Mouse (Mus musculus): Measurements from ENCODE around the gene Gm10428. TPM values are rescaled to one million over a fixed set of nuclear protein-coding genes. Genes with fewer than 3 reads are reported as not detected.

Gene Gm10428
- polyA plus RNA-seq (2014; fragmentation: Nextera tagmentation; extraction: Ambion mirVana) = not detected in 2 replicates

DNA sequence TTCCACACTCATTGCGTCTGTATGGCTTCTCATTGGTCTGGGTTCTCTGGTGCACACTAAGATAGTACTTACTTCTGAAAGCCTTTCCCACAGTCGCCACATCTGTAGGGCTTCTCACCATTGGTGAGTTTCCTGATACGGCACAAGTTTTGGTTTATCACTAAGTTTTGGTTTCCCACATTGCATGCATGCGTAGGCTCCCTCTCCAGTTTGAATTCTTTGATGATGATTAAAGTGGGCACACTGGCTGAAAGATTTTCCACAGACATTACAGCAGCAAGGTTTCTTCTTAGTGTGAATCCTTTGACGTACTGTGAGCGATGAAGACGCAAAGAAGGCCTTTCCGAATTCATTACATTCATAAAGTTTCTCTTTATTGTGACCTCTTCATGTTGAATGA is at the start of gene Gm10428:
Gene Gm10428 (plus strand): TSS at position 321 of the 400 bp plus-strand sequence.
- WGBS = 90% methylated on average over 8 of the region's 8 CpGs
- no peaks in the 10 kb centered on the region; the same call in 1 of the 2 replicates for H3K4me1 ChIP-seq (replicated peaks; ENCODE audit: control insufficient read depth, insufficient read depth, low read length)
- H3K27ac ChIP-seq (ENCODE audit: low read depth, low read length) = no peak within 1 kb of the TSS
- H3K9me3 ChIP-seq (ENCODE audit: control insufficient read depth, low read length) = no peaks in the 10 kb centered on the region
- no peak within 1 kb of the TSS for H3K9ac ChIP-seq (ENCODE audit: low read length)
- no peak within 1 kb of the TSS for H3K4me2 ChIP-seq (ENCODE audit: low read depth, low read length, severe bottlenecking)
- DNase-seq (ENCODE audit: low spot score) = no peak
- no peak within 1 kb of the TSS for H3K4me3 ChIP-seq (ENCODE audit: low read depth, low read length)
- ATAC-seq (replicated peaks; ENCODE audit: low FRiP score) = no peak
- no peaks in the 10 kb centered on the region for H3K36me3 ChIP-seq (ENCODE audit: control insufficient read depth, insufficient read depth, low read length)
- no peaks in the 10 kb centered on the region; the same call in 1 of the 2 replicates for H3K27me3 ChIP-seq (ENCODE audit: control insufficient read depth, insufficient read depth, low read length)

DNA sequence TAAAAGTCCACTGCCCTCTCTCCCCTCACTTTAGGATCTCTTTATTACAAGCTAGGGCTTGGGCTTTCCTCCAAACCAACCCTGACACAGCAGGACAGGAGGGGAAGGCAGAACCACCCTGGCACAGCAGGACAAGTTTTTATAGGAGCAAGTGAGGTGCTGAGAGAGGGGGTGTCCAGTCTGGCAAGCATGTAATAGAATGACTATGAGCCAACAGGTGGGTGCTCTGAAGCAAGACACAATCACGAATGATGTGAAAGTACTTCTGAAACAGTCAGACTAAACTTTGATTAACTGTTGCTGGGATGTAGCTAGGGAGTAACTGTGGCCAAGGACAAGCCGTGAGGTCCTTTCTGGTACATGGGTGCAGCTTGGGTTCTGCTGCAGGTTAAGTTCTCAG is 46.8 kb upstream of the Gm10428 start:
- no peak overlapping the region for H3K27ac ChIP-seq (ENCODE audit: low read depth, low read length)
- WGBS = 89% methylated on average over 2 of the region's 2 CpGs
- no peaks in the 10 kb centered on the region for H3K27me3 ChIP-seq (ENCODE audit: control insufficient read depth, insufficient read depth, low read length)
- H3K9me3 ChIP-seq (ENCODE audit: control insufficient read depth, low read length) = no peaks in the 10 kb centered on the region
- ATAC-seq (replicated peaks; ENCODE audit: low FRiP score) (no peak), DNase-seq (ENCODE audit: low spot score) (no peak)
- H3K9ac ChIP-seq (ENCODE audit: low read length) = no peak overlapping the region
- H3K4me3 ChIP-seq (ENCODE audit: low read depth, low read length) = no peak overlapping the region
- no peaks in the 10 kb centered on the region for H3K36me3 ChIP-seq (ENCODE audit: control insufficient read depth, insufficient read depth, low read length)
- H3K4me2 ChIP-seq (ENCODE audit: low read depth, low read length, severe bottlenecking) = no peak overlapping the region
- H3K4me1 ChIP-seq (replicated peaks; ENCODE audit: control insufficient read depth, insufficient read depth, low read length) = no peaks in the 10 kb centered on the region

DNA sequence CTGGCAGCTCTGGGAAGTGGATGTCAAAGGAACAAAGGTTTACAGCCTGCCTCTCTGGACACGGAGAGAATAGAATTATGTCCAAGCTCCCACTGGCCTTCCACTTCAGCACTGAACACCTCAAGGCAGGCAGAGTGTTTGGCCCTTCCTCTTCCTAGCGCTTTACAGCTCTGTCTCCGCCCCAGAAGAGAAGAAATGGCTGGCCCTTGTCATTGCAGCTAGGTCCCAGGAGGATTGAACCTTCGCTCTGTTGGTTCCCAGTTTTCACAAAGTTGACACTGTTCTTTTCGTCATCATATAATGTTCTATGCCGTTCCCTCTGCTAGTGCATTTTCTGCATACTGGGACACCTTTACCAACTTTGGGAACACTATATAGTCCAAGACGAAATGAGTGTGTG is 44.6 kb upstream of the Gm10428 start:
- no peak overlapping the region for H3K27ac ChIP-seq (ENCODE audit: low read depth, low read length)

DNA sequence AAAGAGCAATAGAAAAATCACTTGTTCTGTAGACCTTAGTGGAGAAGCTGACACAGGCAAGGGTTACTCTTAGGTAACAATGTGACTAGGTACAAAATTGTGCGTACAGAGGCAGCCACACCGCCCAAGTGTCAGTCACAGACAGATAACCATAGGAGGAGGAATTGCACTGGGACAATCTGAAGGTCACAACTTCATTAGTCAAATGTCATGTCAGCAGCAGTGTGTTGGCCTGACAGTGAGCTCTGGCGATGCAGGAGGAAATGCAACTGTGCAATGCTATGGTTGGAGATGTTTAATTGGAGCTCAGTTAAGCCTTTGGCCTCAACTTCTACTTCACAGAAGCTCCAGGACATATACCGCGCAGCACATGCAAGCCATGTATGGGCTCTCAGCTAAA is 42.2 kb upstream of the Gm10428 start:
- H3K36me3 ChIP-seq (ENCODE audit: control insufficient read depth, insufficient read depth, low read length) = peaks cover 10% of the 10 kb centered on the region; the same call in 1 of the 2 replicates
- no peaks in the 10 kb centered on the region for H3K9me3 ChIP-seq (ENCODE audit: control insufficient read depth, low read length)
- H3K27me3 ChIP-seq (ENCODE audit: control insufficient read depth, insufficient read depth, low read length) = no peaks in the 10 kb centered on the region
- WGBS = 93% methylated on average over 5 of the region's 5 CpGs
- no peak overlapping the region for H3K4me2 ChIP-seq (ENCODE audit: low read depth, low read length, severe bottlenecking)
- no peak overlapping the region for H3K9ac ChIP-seq (ENCODE audit: low read length)
- DNase-seq (ENCODE audit: low spot score) (no peak), ATAC-seq (replicated peaks; ENCODE audit: low FRiP score) (no peak)
- H3K27ac ChIP-seq (ENCODE audit: low read depth, low read length) = no peak overlapping the region
- H3K4me1 ChIP-seq (replicated peaks; ENCODE audit: control insufficient read depth, insufficient read depth, low read length) = no peaks in the 10 kb centered on the region
- H3K4me3 ChIP-seq (ENCODE audit: low read depth, low read length) = no peak overlapping the region

More for the DNA sequence above, 44.6 kb upstream of the Gm10428 start:
- ATAC-seq (replicated peaks; ENCODE audit: low FRiP score) (no peak), DNase-seq (ENCODE audit: low spot score) (no peak)
- WGBS = 84% methylated on average over 7 of the region's 7 CpGs
- Histone ChIP-seq H3K4me3 (ENCODE audit: low read depth, low read length) (no peak overlapping the region), H3K4me2 (ENCODE audit: low read depth, low read length, severe bottlenecking) (no peak overlapping the region), H3K36me3 (ENCODE audit: control insufficient read depth, insufficient read depth, low read length) (no peaks in the 10 kb centered on the region; the same call in 1 of the 2 replicates), H3K27me3 (ENCODE audit: control insufficient read depth, insufficient read depth, low read length) (no peaks in the 10 kb centered on the region), H3K9ac (ENCODE audit: low read length) (no peak overlapping the region), H3K4me1 (replicated peaks; ENCODE audit: control insufficient read depth, insufficient read depth, low read length) (no peaks in the 10 kb centered on the region), H3K9me3 (ENCODE audit: control insufficient read depth, low read length) (no peaks in the 10 kb centered on the region)

DNA sequence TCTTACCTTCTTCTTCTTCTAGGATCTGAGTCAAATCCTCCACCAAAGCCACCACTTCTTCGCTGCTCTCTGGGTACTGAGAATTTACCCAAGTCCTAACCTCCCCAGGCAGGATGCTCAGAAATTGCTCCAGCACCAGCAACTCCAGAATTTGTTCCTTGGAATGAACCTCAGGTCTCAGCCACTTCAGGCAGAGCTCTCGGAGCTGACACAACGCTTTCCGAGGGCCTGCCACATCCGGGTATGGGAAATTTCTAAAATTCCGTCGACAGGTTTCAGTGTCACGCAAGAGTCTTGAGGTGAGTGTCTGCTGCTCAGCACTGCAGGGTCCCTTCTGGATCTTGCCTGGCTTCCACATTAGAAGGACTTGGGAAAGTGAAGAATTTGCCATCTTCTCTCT is 24.6 kb upstream of the Gm10428 start:
- Histone ChIP-seq H3K9ac (ENCODE audit: low read length) (no peak overlapping the region), H3K4me1 (replicated peaks; ENCODE audit: control insufficient read depth, insufficient read depth, low read length) (peaks cover 7% of the 10 kb centered on the region; the same call in 1 of the 2 replicates), H3K36me3 (ENCODE audit: control insufficient read depth, insufficient read depth, low read length) (peaks cover 6% of the 10 kb centered on the region; the same call in 1 of the 2 replicates), H3K27ac (ENCODE audit: low read depth, low read length) (no peak overlapping the region), H3K4me3 (ENCODE audit: low read depth, low read length) (no peak overlapping the region), H3K27me3 (ENCODE audit: control insufficient read depth, insufficient read depth, low read length) (no peaks in the 10 kb centered on the region), H3K9me3 (ENCODE audit: control insufficient read depth, low read length) (no peaks in the 10 kb centered on the region), H3K4me2 (ENCODE audit: low read depth, low read length, severe bottlenecking) (no peak overlapping the region)
- DNase-seq (ENCODE audit: low spot score) (no peak), ATAC-seq (replicated peaks; ENCODE audit: low FRiP score) (no peak)
- WGBS = 92% methylated on average over 8 of the region's 8 CpGs

- DNase-seq (ENCODE audit: low spot score) (peak; percentile 95), ATAC-seq (replicated peaks; ENCODE audit: low FRiP score) (peak; percentile 99)
- peaks cover 2% of the 10 kb centered on the region; the same call in 1 of the 2 replicates for H3K36me3 ChIP-seq (ENCODE audit: control insufficient read depth, insufficient read depth, low read length)
- peak within 1 kb of the TSS; percentile 86 for H3K9ac ChIP-seq (ENCODE audit: low read length)
- peak within 1 kb of the TSS; percentile 84 for H3K27ac ChIP-seq (ENCODE audit: low read depth, low read length)
- no peaks in the 10 kb centered on the region for H3K27me3 ChIP-seq (ENCODE audit: control insufficient read depth, insufficient read depth, low read length)
- WGBS = under 1% methylated on average over 48 of the region's 48 CpGs
- H3K4me1 ChIP-seq (replicated peaks; ENCODE audit: control insufficient read depth, insufficient read depth, low read length) = peaks cover 7% of the 10 kb centered on the region; the same call in 1 of the 2 replicates
- peak within 1 kb of the TSS; percentile 74 for H3K4me3 ChIP-seq (ENCODE audit: low read depth, low read length)
- peak within 1 kb of the TSS; percentile 62 for H3K4me2 ChIP-seq (ENCODE audit: low read depth, low read length, severe bottlenecking)
- H3K9me3 ChIP-seq (ENCODE audit: control insufficient read depth, low read length) = no peaks in the 10 kb centered on the region
These were observed 21.4 kb upstream of the Gm10428 start, which contains the start of gene Zfp287 for GRCm38 (mm10) chr11:62731311-62732021. Gene Zfp287, minus strand, starts transcription at chr11:62731905.

GRCm38 (mm10) chr11:62732022-62732387 is 20.9 kb upstream of the Gm10428 start:
- peaks cover 7% of the 10 kb centered on the region; the same call in 1 of the 2 replicates for H3K4me1 ChIP-seq (replicated peaks; ENCODE audit: control insufficient read depth, insufficient read depth, low read length)
- H3K27me3 ChIP-seq (ENCODE audit: control insufficient read depth, insufficient read depth, low read length) = no peaks in the 10 kb centered on the region
- 8% methylated on average over 5 of the region's 5 CpGs for WGBS
- no peak for ATAC-seq (replicated peaks; ENCODE audit: low FRiP score)
- peaks cover 2% of the 10 kb centered on the region; the same call in 1 of the 2 replicates for H3K36me3 ChIP-seq (ENCODE audit: control insufficient read depth, insufficient read depth, low read length)
- no peak for DNase-seq (ENCODE audit: low spot score)
- H3K9me3 ChIP-seq (ENCODE audit: control insufficient read depth, low read length) = no peaks in the 10 kb centered on the region
- peak overlapping the region; percentile 74 for H3K4me3 ChIP-seq (ENCODE audit: low read depth, low read length)
- peak overlapping the region; percentile 84; the same call in 1 of the 2 replicates for H3K27ac ChIP-seq (ENCODE audit: low read depth, low read length)
- peak overlapping the region; percentile 62 for H3K4me2 ChIP-seq (ENCODE audit: low read depth, low read length, severe bottlenecking)
- H3K9ac ChIP-seq (ENCODE audit: low read length) = peak overlapping the region; percentile 86

GRCm38 (mm10) chr11:62732665-62733064 is 20.2 kb upstream of the Gm10428 start:
- WGBS = 88% methylated on average over 3 of the region's 3 CpGs

More at GRCm38 (mm10) chr11:62732665-62733064, 20.2 kb upstream of the Gm10428 start:
- Histone ChIP-seq H3K27ac (ENCODE audit: low read depth, low read length) (no peak overlapping the region), H3K9me3 (ENCODE audit: control insufficient read depth, low read length) (no peaks in the 10 kb centered on the region), H3K4me3 (ENCODE audit: low read depth, low read length) (no peak overlapping the region), H3K27me3 (ENCODE audit: control insufficient read depth, insufficient read depth, low read length) (no peaks in the 10 kb centered on the region), H3K36me3 (ENCODE audit: control insufficient read depth, insufficient read depth, low read length) (no peaks in the 10 kb centered on the region; the same call in 1 of the 2 replicates), H3K4me1 (replicated peaks; ENCODE audit: control insufficient read depth, insufficient read depth, low read length) (peaks cover 7% of the 10 kb centered on the region; the same call in 1 of the 2 replicates), H3K9ac (ENCODE audit: low read length) (no peak overlapping the region), H3K4me2 (ENCODE audit: low read depth, low read length, severe bottlenecking) (no peak overlapping the region)
- ATAC-seq (replicated peaks; ENCODE audit: low FRiP score) = no peak
- DNase-seq (ENCODE audit: low spot score) = no peak

Data from forebrain, embryonic 11.5 days (tissue).